Mouse (Mus musculus): ENCODE data around the gene Pxk.

GRCm38 (mm10) chr14:8190556-8190955, 92.5 kb downstream of the Pxk start:
- no peak for TF ChIP-seq POLR2A (IDR thresholded peaks at IDR 0.05; ENCODE audit: insufficient read depth, low read depth, low read length)
- TF ChIP-seq CTCF (IDR thresholded peaks at IDR 0.05) = no peak

Measured in heart, adult 2 months (tissue).